Mouse (Mus musculus) frontal cortex, postnatal 36 days (tissue): Measurements from ENCODE around the gene Gm17324.
A peak's percentile ranks its signal among the peaks of the same experiment; 100 is the strongest.

Experiments
- DNase-seq, 2 experiments: peaks; one replicate each; pipeline ENCODE4 v3.0.0; 2022; ENCODE audit warnings: low spot score in 2 of 2

Gene Gm17324

GRCm38 (mm10) chr9:78465725-78466124 is 17.1 kb upstream of the Gm17324 start:
- no peak for DNase-seq

GRCm38 (mm10) chr9:78463337-78463736 is 14.8 kb upstream of the Gm17324 start:
- DNase-seq: no peak

GRCm38 (mm10) chr9:78457026-78457425 is 8.4 kb upstream of the Gm17324 start:
- DNase-seq: no peak

DNA sequence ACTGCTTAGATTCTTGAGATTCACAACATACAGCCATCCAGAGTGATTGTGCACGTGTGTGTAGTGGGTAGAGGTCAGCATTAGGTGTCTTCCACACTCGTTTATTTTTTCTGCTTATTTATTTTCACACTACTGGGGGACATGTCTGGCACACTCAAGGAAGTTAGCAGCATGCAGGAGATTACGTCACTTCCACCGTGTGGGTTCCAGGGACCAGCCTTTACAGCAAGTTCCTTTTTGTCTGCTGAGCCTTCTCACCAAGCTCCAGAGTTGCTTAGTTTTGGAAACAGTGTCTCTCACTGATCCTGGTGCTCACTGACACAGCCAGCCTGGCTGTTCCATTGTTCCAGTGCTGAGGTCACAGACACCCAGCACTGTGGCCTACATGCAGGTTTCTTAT is 2.8 kb upstream of the Gm17324 start:
- DNase-seq: no peak

GRCm38 (mm10) chr9:78450404-78450803 is 1.8 kb upstream of the Gm17324 start:
- no peak for DNase-seq

GRCm38 (mm10) chr9:78447606-78447972 is 997 bp downstream of the Gm17324 start:
- no peak for DNase-seq

DNA sequence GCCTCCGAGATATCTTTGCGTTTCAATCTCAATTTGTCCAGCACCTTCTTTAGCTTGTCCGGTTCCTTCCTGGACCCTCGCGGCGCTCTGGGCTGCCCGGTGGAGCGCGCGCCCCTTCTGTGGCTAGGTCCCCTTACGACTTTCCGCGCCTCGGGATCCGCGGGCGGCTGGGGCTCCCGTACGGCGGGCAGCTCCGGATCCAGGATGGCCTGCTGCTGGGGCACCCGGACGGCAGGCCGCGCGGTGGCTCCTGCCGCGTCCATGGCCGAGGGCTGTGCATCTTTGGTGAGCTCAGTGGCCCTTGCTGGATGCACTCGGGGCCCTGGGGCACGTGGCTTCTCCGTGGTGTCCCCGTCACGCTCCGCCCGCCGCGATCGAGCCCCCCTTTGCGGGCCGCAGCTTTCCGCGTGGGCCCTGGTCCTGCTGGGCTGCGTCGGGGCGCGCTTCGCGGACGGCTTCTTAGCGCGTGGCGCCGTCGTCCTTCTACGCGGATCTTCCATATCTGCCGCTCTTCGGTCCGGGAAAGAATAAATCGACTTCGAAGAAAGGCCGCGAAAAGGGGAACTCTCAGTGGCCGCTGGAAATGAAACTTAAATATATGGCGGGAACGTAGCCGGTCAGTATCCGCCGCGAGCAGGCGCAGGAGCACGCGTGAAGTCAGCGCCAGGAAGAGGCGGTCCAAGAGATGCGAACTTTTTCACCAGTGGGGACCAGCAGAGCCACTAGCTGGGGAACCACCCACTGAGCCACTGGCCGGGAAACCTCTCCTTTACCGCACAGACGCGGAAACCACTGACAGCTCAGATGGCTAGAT is 5.8 kb downstream of the Gm17324 start, which contains the start of gene Cgas:
Cgas (minus strand) TSS at position 659 of the 814 bp plus-strand sequence.
- peak; percentile 17 to 20 for DNase-seq

- no peak for DNase-seq
Measured at GRCm38 (mm10) chr9:78442237-78442578, 6.4 kb downstream of the Gm17324 start.

DNA sequence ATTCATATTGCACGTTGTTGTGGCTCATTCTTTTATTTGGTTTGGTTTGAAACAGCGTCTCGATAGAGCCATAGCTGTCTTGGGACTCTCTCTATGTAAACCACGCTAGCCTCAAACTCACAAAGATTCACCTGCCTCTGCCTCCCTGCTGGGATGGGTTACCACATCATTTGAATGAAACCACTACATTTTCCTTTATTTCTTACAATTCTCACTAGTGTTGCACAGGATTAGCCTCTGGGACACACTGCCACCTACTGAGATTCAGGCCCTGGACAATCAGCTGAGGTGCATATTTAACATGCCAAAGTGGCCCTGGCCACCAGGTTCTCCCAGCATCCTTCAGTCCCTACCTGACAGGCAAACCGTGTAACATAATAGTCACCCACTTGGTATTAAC is 9.2 kb downstream of the Gm17324 start:
- no peak for DNase-seq

- no peak for DNase-seq
Measured at GRCm38 (mm10) chr9:78432471-78432870, 16.1 kb downstream of the Gm17324 start.

GRCm38 (mm10) chr9:78430486-78430885 is 18.1 kb downstream of the Gm17324 start:
- DNase-seq: no peak

DNA sequence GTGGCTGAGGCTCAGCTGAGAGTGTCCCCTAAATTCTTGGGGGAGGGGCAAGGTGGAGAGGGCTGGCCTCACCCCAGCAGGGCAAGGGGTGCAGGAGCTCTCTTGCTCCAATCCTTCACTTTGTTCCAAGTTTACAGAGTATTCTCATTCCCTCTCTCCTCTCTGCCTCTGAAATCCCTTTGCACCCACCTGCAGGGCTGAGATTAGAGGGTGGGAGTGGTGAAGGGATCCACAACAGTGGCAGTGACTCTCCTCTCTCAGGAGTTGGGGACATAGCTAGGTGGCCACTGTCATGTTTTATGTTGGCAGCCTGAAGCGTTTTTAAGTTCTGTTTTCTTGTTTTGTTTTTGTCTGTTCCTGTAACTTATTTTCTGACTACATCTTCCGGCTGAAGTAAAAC is 19.0 kb downstream of the Gm17324 start:
- DNase-seq: no peak

- DNase-seq: no peak
Measured at GRCm38 (mm10) chr9:78428870-78429432, 19.6 kb downstream of the Gm17324 start.

- no peak for DNase-seq
Measured at GRCm38 (mm10) chr9:78428185-78428584, 20.4 kb downstream of the Gm17324 start.

DNA sequence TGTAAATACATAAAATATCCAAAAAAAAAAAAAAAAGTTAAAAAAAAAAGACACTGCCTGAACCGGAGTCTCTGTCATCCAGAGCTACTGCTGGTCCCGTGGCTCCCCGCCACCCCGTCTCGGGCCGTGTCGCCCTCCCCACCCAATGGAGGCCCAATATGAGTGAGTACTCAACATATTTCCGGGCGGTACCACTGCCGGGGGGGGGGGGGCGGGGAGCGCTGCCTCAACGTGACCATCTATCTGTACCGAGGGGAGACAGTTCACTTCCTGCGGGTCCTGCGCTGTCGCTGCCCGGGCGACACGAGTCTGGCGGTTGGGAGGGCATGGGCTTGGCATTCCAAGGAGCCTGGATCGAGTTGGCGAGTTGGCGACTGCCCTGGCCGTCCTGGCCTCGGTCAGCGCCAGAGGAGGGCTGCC is 21.2 kb downstream of the Gm17324 start:
- DNase-seq: no peak

GRCm38 (mm10) chr9:78401596-78401995 is 47.0 kb downstream of the Gm17324 start:
- DNase-seq: no peak

GRCm38 (mm10) chr9:78400570-78400969 is 48.0 kb downstream of the Gm17324 start:
- DNase-seq: no peak
